Mouse (Mus musculus): Measurements from ENCODE around the gene Fetub.

- TF ChIP-seq CTCF (IDR thresholded peaks at IDR 0.05; ENCODE audit: borderline replicate concordance, control insufficient read depth, extremely low read depth, insufficient read depth, low read length, poor library complexity) = no peak
- no peak for TF ChIP-seq POLR2A (IDR thresholded peaks at IDR 0.05; ENCODE audit: control insufficient read depth, extremely low read depth, insufficient read depth, low read length, poor library complexity)
These were observed 44.8 kb upstream of the Fetub start for GRCm38 (mm10) chr16:22873369-22873768.
